Mouse (Mus musculus): ENCODE data around the gene Parp1. TPM values are rescaled to one million over a fixed set of nuclear protein-coding genes. Genes with fewer than 3 reads are reported as not detected.
A peak's percentile ranks its signal among the peaks of the same experiment; 100 is the strongest.
"Not testable (repeated sequence)": the region's sequence is repeated elsewhere in the genome, so short reads cannot be mapped to it uniquely, and the experiment has no call there.

The Parp1 gene
- polyA plus RNA-seq, 1 experiment from 2014 or later: 114 TPM

DNA sequence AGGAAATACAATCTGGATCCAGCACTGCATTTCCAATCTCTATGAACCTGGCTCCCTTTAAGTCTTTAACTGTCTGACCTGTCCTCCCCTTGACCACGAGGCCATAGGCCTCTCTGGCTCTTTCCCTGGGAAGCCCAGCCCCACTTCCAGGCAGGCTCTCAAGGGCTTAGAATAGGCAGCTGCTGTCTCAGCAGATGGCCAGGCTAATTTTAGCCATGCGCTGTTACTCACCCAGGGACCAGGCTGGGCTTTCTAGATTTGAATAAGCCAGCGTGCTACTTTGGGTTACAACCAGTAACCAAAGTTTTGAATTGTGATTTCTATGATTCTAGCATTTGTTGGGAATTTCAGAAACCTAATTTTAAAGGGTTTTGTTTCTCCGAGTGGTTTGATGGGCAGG lies 35.9 kb downstream of the Parp1 start:
- H3K4me1 ChIP-seq (replicated peaks): no peaks in the 10 kb centered on the region
- H3K4me3 ChIP-seq: no peak overlapping the region
- peaks cover 49% of the 10 kb centered on the region for H3K36me3 ChIP-seq
- H3K4me2 ChIP-seq: no peak overlapping the region
- H3K27ac ChIP-seq (replicated peaks): no peak overlapping the region
- WGBS: 74% methylated on average over 4 of the region's 4 CpGs
- no peak overlapping the region for H3K9ac ChIP-seq
- no peaks in the 10 kb centered on the region for H3K27me3 ChIP-seq
- H3K9me3 ChIP-seq: no peaks in the 10 kb centered on the region
- ATAC-seq (ENCODE audit: low read depth): no peak

DNA sequence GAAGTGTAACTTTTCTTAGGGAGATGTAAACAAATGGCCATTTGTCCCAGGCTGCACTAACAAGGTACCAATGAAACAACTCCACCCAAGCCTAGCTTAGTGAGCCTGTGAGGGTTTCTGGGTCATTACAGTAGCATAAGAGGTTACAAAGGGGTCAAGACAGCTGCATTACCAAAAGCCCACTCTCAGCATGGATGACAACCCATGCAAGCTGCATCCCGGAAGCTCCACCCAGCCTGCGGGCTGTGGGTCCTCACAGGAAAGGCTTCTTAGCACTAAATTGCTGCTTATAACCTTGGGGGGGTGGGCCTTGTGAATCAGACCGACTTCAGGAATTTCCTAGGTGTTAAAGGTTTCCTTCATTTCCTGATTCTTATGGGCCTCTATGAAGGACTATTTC lies 37.4 kb downstream of the Parp1 start:
- Histone ChIP-seq H3K9me3 (no peaks in the 10 kb centered on the region), H3K4me3 (no peak overlapping the region), H3K27me3 (no peaks in the 10 kb centered on the region), H3K36me3 (peaks cover 33% of the 10 kb centered on the region), H3K4me2 (no peak overlapping the region), H3K4me1 (replicated peaks) (no peaks in the 10 kb centered on the region), H3K27ac (replicated peaks) (no peak overlapping the region), H3K9ac (no peak overlapping the region)
- no peak for ATAC-seq (ENCODE audit: low read depth)
- WGBS: 73% methylated on average over 3 of the region's 3 CpGs

- H3K27ac ChIP-seq (replicated peaks): no peak overlapping the region
- H3K4me2 ChIP-seq: no peak overlapping the region
- H3K4me3 ChIP-seq: no peak overlapping the region
- H3K27me3 ChIP-seq: no peaks in the 10 kb centered on the region
- no peaks in the 10 kb centered on the region for H3K9me3 ChIP-seq
- ATAC-seq (ENCODE audit: low read depth): no peak
- 66% methylated on average over 10 of the region's 10 CpGs for WGBS
- H3K4me1 ChIP-seq (replicated peaks): no peaks in the 10 kb centered on the region
- H3K36me3 ChIP-seq: peaks cover 25% of the 10 kb centered on the region
- H3K9ac ChIP-seq: no peak overlapping the region
Measured at GRCm38 (mm10) chr1:180606796-180607577, 38.3 kb downstream of the Parp1 start.

GRCm38 (mm10) chr1:180607578-180607879 lies 38.8 kb downstream of the Parp1 start:
- Histone ChIP-seq H3K4me3 (no peak overlapping the region), H3K9ac (no peak overlapping the region), H3K27ac (replicated peaks) (no peak overlapping the region), H3K36me3 (peaks cover 20% of the 10 kb centered on the region), H3K4me2 (no peak overlapping the region), H3K27me3 (no peaks in the 10 kb centered on the region), H3K4me1 (replicated peaks) (no peaks in the 10 kb centered on the region), H3K9me3 (no peaks in the 10 kb centered on the region)
- ATAC-seq (ENCODE audit: low read depth): no peak
- WGBS: 87% methylated on average over 2 of the region's 2 CpGs

GRCm38 (mm10) chr1:180611842-180612241 lies 43.1 kb downstream of the Parp1 start:
- not testable (repeated sequence) for H3K9me3 ChIP-seq; H3K27me3 ChIP-seq; H3K27ac ChIP-seq (replicated peaks); H3K9ac ChIP-seq; H3K36me3 ChIP-seq; ATAC-seq (ENCODE audit: low read depth); H3K4me1 ChIP-seq (replicated peaks); H3K4me3 ChIP-seq; H3K4me2 ChIP-seq
- WGBS: 92% methylated on average over 11 of the region's 14 CpGs

DNA sequence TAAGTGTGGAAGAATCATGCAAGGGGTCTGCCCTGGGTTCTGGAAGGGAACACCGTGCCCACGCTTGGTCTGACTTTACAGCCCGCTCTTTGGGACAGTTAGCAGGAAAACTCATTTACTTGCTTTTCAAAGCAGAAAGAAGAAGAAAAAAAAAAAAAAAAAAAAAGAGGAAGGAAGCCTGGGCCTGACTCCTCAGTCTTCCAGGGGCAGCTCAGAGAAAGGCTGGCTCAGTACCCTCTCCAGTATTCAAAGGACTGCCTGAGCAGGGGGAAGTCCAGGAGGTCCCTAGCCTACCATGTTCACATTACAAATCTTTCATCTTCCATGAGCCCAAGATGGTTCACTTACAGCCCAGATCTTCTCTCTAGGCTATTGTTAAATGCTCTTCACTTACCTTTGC lies 48.0 kb downstream of the Parp1 start:
- 98% methylated on average over 3 of the region's 3 CpGs for WGBS
- no peaks in the 10 kb centered on the region for H3K4me1 ChIP-seq (replicated peaks)
- H3K4me3 ChIP-seq: no peak overlapping the region
- no peak overlapping the region for H3K9ac ChIP-seq
- H3K27me3 ChIP-seq: no peaks in the 10 kb centered on the region
- ATAC-seq (ENCODE audit: low read depth): no peak
- no peaks in the 10 kb centered on the region for H3K36me3 ChIP-seq
- no peak overlapping the region for H3K4me2 ChIP-seq
- no peak overlapping the region for H3K27ac ChIP-seq (replicated peaks)
- no peaks in the 10 kb centered on the region for H3K9me3 ChIP-seq

- Histone ChIP-seq H3K36me3 (no peaks in the 10 kb centered on the region), H3K27ac (replicated peaks) (no peak overlapping the region), H3K4me3 (no peak overlapping the region), H3K9me3 (no peaks in the 10 kb centered on the region), H3K4me1 (replicated peaks) (no peaks in the 10 kb centered on the region), H3K9ac (no peak overlapping the region), H3K4me2 (no peak overlapping the region), H3K27me3 (no peaks in the 10 kb centered on the region)
- 90% methylated on average over 4 of the region's 4 CpGs for WGBS
- ATAC-seq (ENCODE audit: low read depth): no peak
Measured at GRCm38 (mm10) chr1:180622389-180622788, 53.7 kb downstream of the Parp1 start.

DNA sequence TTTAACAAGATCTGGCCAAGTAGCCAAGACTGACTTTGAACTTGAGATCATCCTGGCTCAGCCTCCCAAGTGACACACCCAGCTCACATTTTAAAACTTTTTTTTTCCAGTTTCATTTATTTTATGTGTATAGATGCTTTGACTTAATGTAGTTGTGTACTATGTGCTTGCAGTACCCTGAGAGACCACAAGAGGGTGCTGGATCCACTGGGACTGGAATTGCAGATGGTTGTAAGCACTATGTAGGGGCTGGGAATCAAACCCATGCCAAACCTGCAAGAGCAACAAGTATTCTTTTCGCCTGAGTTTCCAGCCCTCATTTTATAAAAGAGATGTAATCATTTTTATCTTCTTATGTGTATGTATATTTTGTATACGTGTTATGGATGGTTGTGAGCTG lies 55.2 kb downstream of the Parp1 start:
- no peak overlapping the region for H3K4me2 ChIP-seq
- 93% methylated on average over 2 of the region's 2 CpGs for WGBS
- H3K4me1 ChIP-seq (replicated peaks): no peaks in the 10 kb centered on the region
- no peaks in the 10 kb centered on the region for H3K9me3 ChIP-seq
- no peak overlapping the region for H3K27ac ChIP-seq (replicated peaks)
- no peaks in the 10 kb centered on the region for H3K36me3 ChIP-seq
- H3K4me3 ChIP-seq: no peak overlapping the region
- no peaks in the 10 kb centered on the region for H3K27me3 ChIP-seq
- ATAC-seq (ENCODE audit: low read depth): no peak
- no peak overlapping the region for H3K9ac ChIP-seq

GRCm38 (mm10) chr1:180626141-180626540 lies 57.4 kb downstream of the Parp1 start:
- WGBS: 71% methylated on average over 2 of the region's 2 CpGs

GRCm38 (mm10) chr1:180637796-180638195 lies 69.1 kb downstream of the Parp1 start:
- WGBS: 83% methylated on average over 2 of the region's 2 CpGs
- not testable (repeated sequence) for H3K4me2 ChIP-seq; H3K27me3 ChIP-seq; H3K9me3 ChIP-seq; H3K27ac ChIP-seq (replicated peaks); ATAC-seq (ENCODE audit: low read depth); H3K9ac ChIP-seq; H3K4me3 ChIP-seq; H3K36me3 ChIP-seq
- H3K4me1 ChIP-seq (replicated peaks): peaks cover 24% of the 10 kb centered on the region

More at GRCm38 (mm10) chr1:180626141-180626540, 57.4 kb downstream of the Parp1 start:
- H3K9ac ChIP-seq: no peak overlapping the region
- H3K27me3 ChIP-seq: no peaks in the 10 kb centered on the region
- no peak overlapping the region for H3K27ac ChIP-seq (replicated peaks)
- no peaks in the 10 kb centered on the region for H3K36me3 ChIP-seq
- no peak overlapping the region for H3K4me3 ChIP-seq
- no peaks in the 10 kb centered on the region for H3K9me3 ChIP-seq
- no peak for ATAC-seq (ENCODE audit: low read depth)
- H3K4me1 ChIP-seq (replicated peaks): no peaks in the 10 kb centered on the region
- H3K4me2 ChIP-seq: no peak overlapping the region

GRCm38 (mm10) chr1:180639416-180640401 lies 71.0 kb downstream of the Parp1 start:
- Histone ChIP-seq H3K36me3 (no peaks in the 10 kb centered on the region), H3K27me3 (no peaks in the 10 kb centered on the region), H3K9ac (peak overlapping the region; percentile 82), H3K4me1 (replicated peaks) (peaks cover 29% of the 10 kb centered on the region), H3K27ac (replicated peaks) (no peak overlapping the region), H3K4me3 (peak overlapping the region; percentile 96), H3K9me3 (no peaks in the 10 kb centered on the region), H3K4me2 (peak overlapping the region; percentile 90)
- WGBS: 44% methylated on average over 10 of the region's 10 CpGs
- ATAC-seq (ENCODE audit: low read depth): no peak

GRCm38 (mm10) chr1:180640605-180641125 lies 71.9 kb downstream of the Parp1 start:
- Histone ChIP-seq H3K27ac (replicated peaks) (peak overlapping the region; percentile 91), H3K9ac (peak overlapping the region; percentile 82), H3K4me1 (replicated peaks) (peaks cover 31% of the 10 kb centered on the region), H3K4me3 (peak overlapping the region; percentile 96), H3K4me2 (peak overlapping the region; percentile 90), H3K9me3 (no peaks in the 10 kb centered on the region), H3K27me3 (no peaks in the 10 kb centered on the region), H3K36me3 (no peaks in the 10 kb centered on the region)
- no peak; the same call in none of the 2 replicates for ATAC-seq (ENCODE audit: low read depth)
- under 1% methylated on average over 61 of the region's 61 CpGs for WGBS
